Mouse (Mus musculus): ENCODE results near the gene Gm1043.

The Gm1043 gene

DNA sequence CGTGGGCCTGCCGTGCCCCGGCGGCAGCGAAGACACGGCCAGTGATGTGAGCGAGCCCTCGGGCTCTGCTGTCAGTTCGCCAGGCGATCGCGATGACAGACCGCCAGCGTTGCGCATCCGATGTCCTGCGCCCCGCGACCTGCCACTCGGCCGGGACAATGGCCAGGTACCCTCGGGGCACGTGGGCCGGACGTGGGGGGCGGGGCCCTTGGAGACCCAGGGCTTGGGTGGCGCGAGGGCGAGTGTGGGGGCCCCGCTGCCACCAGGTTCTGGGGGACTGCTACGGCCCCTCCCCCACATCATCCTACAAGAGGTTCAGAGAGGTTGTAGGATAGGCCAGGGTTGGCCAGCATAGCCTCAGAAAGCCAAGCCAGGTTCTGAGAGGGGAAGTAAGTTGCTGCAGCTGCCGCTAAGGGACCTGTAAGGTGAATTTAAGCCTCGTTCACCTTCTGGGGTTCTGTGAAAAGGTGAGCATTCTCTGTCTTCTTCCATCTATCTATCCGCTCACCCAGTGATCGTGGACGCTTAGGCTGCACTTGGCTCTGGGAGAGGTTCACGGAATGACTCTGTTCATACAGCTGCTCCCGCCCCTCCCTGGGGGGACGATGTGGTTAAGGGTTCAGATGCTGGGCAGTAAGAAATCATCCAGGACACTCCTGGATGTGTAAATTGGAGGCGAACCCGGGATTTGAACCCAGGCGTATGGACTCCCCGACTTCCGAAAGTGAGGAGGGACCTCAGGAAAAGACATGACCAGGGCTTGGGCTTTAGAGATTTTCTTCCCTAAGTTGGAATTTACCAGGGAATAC is 157.4 kb downstream of the Gm1043 start:
- DNase-seq (ENCODE audit: low read depth in 1 of 2, low spot score in 2 of 2): no peak

DNA sequence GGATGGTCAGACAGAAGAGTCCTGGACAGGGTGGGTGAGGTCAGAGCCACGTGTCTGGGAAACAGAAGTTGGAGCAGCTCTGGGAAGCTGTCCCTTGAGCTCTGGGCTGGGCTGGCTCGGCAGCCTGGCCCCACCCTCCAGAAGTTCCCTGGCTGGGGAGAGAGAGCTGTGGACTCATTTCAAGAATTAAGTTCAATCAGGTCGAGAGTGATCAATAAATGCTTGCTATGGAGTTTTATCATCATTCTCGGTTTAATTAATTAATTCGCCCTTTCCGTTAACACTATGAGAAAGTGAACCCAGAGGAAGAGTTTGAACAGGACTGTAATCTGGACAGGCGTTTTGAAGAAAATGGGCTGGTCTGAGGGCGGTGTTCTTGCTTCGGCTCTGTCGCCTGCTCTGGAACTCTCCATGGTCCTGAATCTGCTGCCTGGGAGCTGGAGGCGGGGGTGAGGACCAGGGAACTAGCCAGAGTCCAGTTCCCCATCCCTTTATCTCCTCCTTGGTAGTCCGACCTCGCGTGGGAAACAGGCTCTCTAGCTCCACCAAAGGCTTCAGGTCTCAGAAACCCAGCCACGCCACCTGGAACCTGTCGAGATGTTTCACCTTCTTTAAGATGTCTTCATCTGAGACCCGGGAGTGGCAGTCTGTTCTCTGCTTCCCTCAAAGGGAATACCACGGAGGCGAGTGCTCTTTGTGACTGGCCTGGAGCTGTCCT is 158.2 kb downstream of the Gm1043 start:
- DNase-seq (ENCODE audit: low read depth in 1 of 2, low spot score in 2 of 2): no peak

DNA sequence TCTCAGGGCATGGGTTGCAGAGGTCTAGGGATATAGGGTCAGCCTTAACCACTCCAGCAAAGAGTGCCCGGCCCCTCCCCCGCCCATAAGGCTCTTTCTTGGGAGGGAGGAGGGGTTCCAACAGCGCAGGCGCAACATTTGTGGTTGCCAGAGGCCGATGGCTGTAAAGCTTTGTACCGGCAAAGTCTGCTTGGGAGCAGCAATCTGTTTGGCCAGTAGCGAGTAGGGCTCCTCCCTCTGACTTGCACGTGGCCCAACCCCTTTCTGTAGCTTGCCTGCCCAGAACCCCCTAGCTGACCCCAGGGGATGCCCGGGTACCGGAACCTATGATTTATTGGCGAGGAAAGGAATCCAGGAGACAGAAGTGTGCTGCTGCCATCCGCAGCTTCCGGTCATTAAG is 159.0 kb downstream of the Gm1043 start:
- no peak for DNase-seq (ENCODE audit: low read depth in 1 of 2, low spot score in 2 of 2)

GRCm38 (mm10) chr5:37244666-37245242 is 159.6 kb downstream of the Gm1043 start:
- DNase-seq (ENCODE audit: low read depth in 1 of 2, low spot score in 2 of 2): no peak

- DNase-seq (ENCODE audit: low read depth in 1 of 2, low spot score in 2 of 2): no peak
Observed at GRCm38 (mm10) chr5:37245651-37246050, 160.5 kb downstream of the Gm1043 start.

GRCm38 (mm10) chr5:37246138-37246910 is 161.2 kb downstream of the Gm1043 start:
- DNase-seq (ENCODE audit: low read depth in 1 of 2, low spot score in 2 of 2): no peak

GRCm38 (mm10) chr5:37247456-37247855 is 162.3 kb downstream of the Gm1043 start:
- no peak for DNase-seq (ENCODE audit: low read depth in 1 of 2, low spot score in 2 of 2)

GRCm38 (mm10) chr5:37248870-37249269 is 163.7 kb downstream of the Gm1043 start:
- no peak for DNase-seq (ENCODE audit: low read depth in 1 of 2, low spot score in 2 of 2)

DNA sequence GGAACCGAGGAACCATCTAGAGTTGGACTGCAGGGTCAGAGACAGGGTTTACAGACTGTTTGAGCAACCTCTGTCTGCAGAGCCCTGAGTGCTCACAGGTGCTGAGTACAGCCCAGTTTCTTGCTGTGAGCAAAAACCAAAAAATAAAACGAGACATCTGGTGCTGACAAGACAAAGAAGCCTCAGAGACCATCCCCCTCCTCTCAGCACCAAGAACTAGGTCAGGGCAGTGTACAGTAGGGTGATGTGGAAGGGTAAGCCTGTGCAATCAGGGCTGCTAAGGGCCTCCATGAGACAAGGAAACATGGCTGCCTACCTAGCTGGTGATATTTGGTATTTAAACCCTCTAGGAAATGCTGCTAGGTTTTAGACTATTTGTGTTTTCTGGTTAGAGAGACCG is 166.4 kb downstream of the Gm1043 start:
- DNase-seq (ENCODE audit: low read depth in 1 of 2, low spot score in 2 of 2): no peak

- DNase-seq (ENCODE audit: low read depth in 1 of 2, low spot score in 2 of 2): no peak
Observed at GRCm38 (mm10) chr5:37252101-37252804, 167.1 kb downstream of the Gm1043 start.

GRCm38 (mm10) chr5:37254523-37254922 is 169.4 kb downstream of the Gm1043 start:
- no peak for DNase-seq (ENCODE audit: low read depth in 1 of 2, low spot score in 2 of 2)

GRCm38 (mm10) chr5:37256823-37257222 is 171.7 kb downstream of the Gm1043 start:
- no peak for DNase-seq (ENCODE audit: low read depth in 1 of 2, low spot score in 2 of 2)

- no peak for DNase-seq (ENCODE audit: low read depth in 1 of 2, low spot score in 2 of 2)
Observed at GRCm38 (mm10) chr5:37257243-37257642, 172.1 kb downstream of the Gm1043 start.

GRCm38 (mm10) chr5:37261734-37262133 is 176.6 kb downstream of the Gm1043 start:
- DNase-seq (ENCODE audit: low read depth in 1 of 2, low spot score in 2 of 2): no peak

GRCm38 (mm10) chr5:37263816-37264215 is 178.6 kb downstream of the Gm1043 start:
- DNase-seq (ENCODE audit: low read depth in 1 of 2, low spot score in 2 of 2): no peak

All from monocyte, adult 2 months (primary cell).